Mouse (Mus musculus): ENCODE data around the gene Myocos. TPM values are rescaled to one million over a fixed set of nuclear protein-coding genes. Genes with fewer than 3 reads are reported as not detected.

The Myocos gene
- not detected for total RNA-seq (2021)
- long read RNA-seq, experiment 1: 0 reads
- long read RNA-seq, experiment 2: 0 reads

GRCm38 (mm10) chr1:162658119-162658518 lies at the start of gene Myocos:
TSS of gene Myocos (minus strand) at chr1:162658219.
- DNase-seq (ENCODE audit: extremely low spot score in 1 of 2, low spot score in 2 of 2): no peak
- intact Hi-C loops (cut with DNase I): no loop called here
- Histone ChIP-seq H3K4me3 (no peak within 1 kb of the TSS), H3K27ac (no peak within 1 kb of the TSS)
- no peak for TF ChIP-seq CTCF (IDR thresholded peaks at IDR 0.05)

GRCm38 (mm10) chr1:162700389-162701066 lies 42.5 kb upstream of the Myocos start:
- DNase-seq (ENCODE audit: extremely low spot score in 1 of 2, low spot score in 2 of 2): no peak
- intact Hi-C loops (cut with DNase I): no loop called here
- no peak overlapping the region for H3K27ac ChIP-seq
- no peak for TF ChIP-seq CTCF (IDR thresholded peaks at IDR 0.05)
- H3K4me3 ChIP-seq: no peak overlapping the region

GRCm38 (mm10) chr1:162697866-162698265 lies 39.8 kb upstream of the Myocos start:
- H3K27ac ChIP-seq: no peak overlapping the region
- DNase-seq (ENCODE audit: extremely low spot score in 1 of 2, low spot score in 2 of 2): no peak
- intact Hi-C loops (cut with DNase I): no loop called here

GRCm38 (mm10) chr1:162693721-162694120 lies 35.7 kb upstream of the Myocos start:
- Histone ChIP-seq H3K27ac (no peak overlapping the region), H3K4me3 (no peak overlapping the region)
- intact Hi-C loops (cut with DNase I): no loop called here
- no peak for DNase-seq (ENCODE audit: extremely low spot score in 1 of 2, low spot score in 2 of 2)
- TF ChIP-seq CTCF (IDR thresholded peaks at IDR 0.05): no peak

More at GRCm38 (mm10) chr1:162697866-162698265, 39.8 kb upstream of the Myocos start:
- no peak overlapping the region for H3K4me3 ChIP-seq
- no peak for TF ChIP-seq CTCF (IDR thresholded peaks at IDR 0.05)

GRCm38 (mm10) chr1:162665486-162666174 lies 7.6 kb upstream of the Myocos start:
- intact Hi-C loops (cut with DNase I): loop anchor here (1.0 to 10.0 kb wide), 4 partner anchors 93 to 691 kb away; partner anchors contain the start of genes 4930558K02Rik and Vamp4
- TF ChIP-seq CTCF (IDR thresholded peaks at IDR 0.05): no peak
- no peak for DNase-seq (ENCODE audit: extremely low spot score in 1 of 2, low spot score in 2 of 2)
- no peak overlapping the region for H3K4me3 ChIP-seq
- H3K27ac ChIP-seq: no peak overlapping the region

GRCm38 (mm10) chr1:162664826-162665475 lies 6.9 kb upstream of the Myocos start:
- TF ChIP-seq CTCF (IDR thresholded peaks at IDR 0.05): peak; percentile 76
- peak; percentile 70 to 71 for DNase-seq (ENCODE audit: extremely low spot score in 1 of 2, low spot score in 2 of 2)
- Histone ChIP-seq H3K27ac (no peak overlapping the region), H3K4me3 (no peak overlapping the region)
- intact Hi-C loops (cut with DNase I): loop anchor here (1.0 to 10.0 kb wide), 4 partner anchors 93 to 690 kb away; partner anchors contain the start of genes 4930558K02Rik and Vamp4

GRCm38 (mm10) chr1:162660276-162660860 lies 2.3 kb upstream of the Myocos start:
- no peak overlapping the region for H3K4me3 ChIP-seq

GRCm38 (mm10) chr1:162648416-162648815 lies 9.6 kb downstream of the Myocos start:
- intact Hi-C loops (cut with DNase I): no loop called here
- DNase-seq (ENCODE audit: extremely low spot score in 1 of 2, low spot score in 2 of 2): no peak
- no peak overlapping the region for H3K4me3 ChIP-seq
- H3K27ac ChIP-seq: no peak overlapping the region
- no peak for TF ChIP-seq CTCF (IDR thresholded peaks at IDR 0.05)

More at GRCm38 (mm10) chr1:162660276-162660860, 2.3 kb upstream of the Myocos start:
- intact Hi-C loops (cut with DNase I): loop anchor here (10.0 kb wide), 2 partner anchors 296 to 686 kb away; partner anchors contain the start of gene 4930558K02Rik
- no peak overlapping the region for H3K27ac ChIP-seq
- no peak for TF ChIP-seq CTCF (IDR thresholded peaks at IDR 0.05)
- no peak for DNase-seq (ENCODE audit: extremely low spot score in 1 of 2, low spot score in 2 of 2)

- intact Hi-C loops (cut with DNase I): no loop called here
- peak; percentile 25 for TF ChIP-seq CTCF (IDR thresholded peaks at IDR 0.05)
- no peak for DNase-seq (ENCODE audit: extremely low spot score in 1 of 2, low spot score in 2 of 2)
- Histone ChIP-seq H3K4me3 (no peak overlapping the region), H3K27ac (no peak overlapping the region)
Measured at GRCm38 (mm10) chr1:162646083-162646686, 11.8 kb downstream of the Myocos start.

GRCm38 (mm10) chr1:162643752-162644151 lies 14.3 kb downstream of the Myocos start:
- H3K4me3 ChIP-seq: no peak overlapping the region
- intact Hi-C loops (cut with DNase I): no loop called here
- TF ChIP-seq CTCF (IDR thresholded peaks at IDR 0.05): no peak; the same call in 1 of the 2 replicates
- peak; percentile 28 to 37 for DNase-seq (ENCODE audit: extremely low spot score in 1 of 2, low spot score in 2 of 2)
- H3K27ac ChIP-seq: no peak overlapping the region

- TF ChIP-seq CTCF (IDR thresholded peaks at IDR 0.05): no peak
- intact Hi-C loops (cut with DNase I): no loop called here
- Histone ChIP-seq H3K4me3 (no peak overlapping the region), H3K27ac (no peak overlapping the region)
- DNase-seq (ENCODE audit: extremely low spot score in 1 of 2, low spot score in 2 of 2): no peak
Measured at GRCm38 (mm10) chr1:162642591-162642990, 15.4 kb downstream of the Myocos start.
